Comparison of ENCODE assay signal across 24 mouse cellular contexts in genomic region chr9:9241202-9241795, GRCm38 (mm10). TPM values are rescaled to one million over a fixed set of nuclear protein-coding genes. Genes with fewer than 3 reads are reported as not detected.
A peak's percentile ranks its signal among the peaks of the same experiment; 100 is the strongest.
DNase-seq lines count a peak whose midpoint lies in the region; ATAC-seq and TF ChIP-seq lines count a peak whose summit lies in the region.
"Had no signal": no experiment of that assay in that cellular context is flagged by ENCODE, and none has a peak within 500 bp of the region (broad histone marks: within the 10 kb centered on the region; RNA-seq: fewer than 3 reads in every experiment).

No protein-coding gene starts in this region.

- DNase-seq in adrenal gland, postnatal 36 days: peak; percentile 14 to 15
- DNase-seq in adrenal gland, postnatal 25 days: no peak
- peak; percentile 44 for DNase-seq in adipocyte (ENCODE audit: low spot score)
- DNase-seq in stomach, postnatal 0 days (ENCODE audit: low spot score): no peak
- DNase-seq: cerebellum, adult 18-20 months; cerebellum, postnatal 25 days; gastrocnemius, adult 2 months; heart, adult 2 months; heart, postnatal 4 days; kidney, adult 11 months; kidney, postnatal 14 days; liver; lung, postnatal 36 days; right cerebral cortex, postnatal 14 days had no signal

- no peak for TF ChIP-seq CTCF in C2C12 (IDR thresholded peaks at IDR 0.05; ENCODE audit: control insufficient read depth, insufficient read depth, insufficient read length)
- no peak for TF ChIP-seq CTCF in stomach, postnatal 0 days (IDR thresholded peaks at IDR 0.05; ENCODE audit: low read depth)

- no peaks in the 10 kb centered on the region for H3K27me3 ChIP-seq in C2C12 (ENCODE audit: control insufficient read depth, insufficient read depth, insufficient read length)
- no peaks in the 10 kb centered on the region for H3K27me3 ChIP-seq in stomach, postnatal 0 days (ENCODE audit: control insufficient read depth, insufficient read depth, low read length)
- H3K27me3 ChIP-seq in hindbrain, embryonic 16.5 days (replicated peaks; ENCODE audit: control insufficient read depth, insufficient read depth, low read length): no peaks in the 10 kb centered on the region
- H3K27me3 ChIP-seq: heart, embryonic 12.5 days; midbrain, embryonic 12.5 days had no signal

- no peak overlapping the region for H3K9ac ChIP-seq in stomach, postnatal 0 days (ENCODE audit: low read length)
- H3K9ac ChIP-seq in hindbrain, embryonic 16.5 days (ENCODE audit: low read depth, low read length): no peak overlapping the region
- H3K9ac ChIP-seq: heart, embryonic 12.5 days; hindbrain, embryonic 14.5 days; midbrain, embryonic 12.5 days had no signal

- peak overlapping the region; percentile 50; the same call in 1 of the 2 replicates for H3K27ac ChIP-seq in stomach, postnatal 0 days (replicated peaks)
- H3K27ac ChIP-seq in hindbrain, embryonic 16.5 days (ENCODE audit: low read depth, low read length): no peak overlapping the region
- H3K27ac ChIP-seq: gastrocnemius, adult 2 months; heart, adult 2 months; hindbrain, embryonic 14.5 days; midbrain, embryonic 12.5 days had no signal

- H3K4me1 ChIP-seq in stomach, postnatal 0 days (replicated peaks; ENCODE audit: control insufficient read depth, insufficient read depth): 0 out of 2 replicates have a peak, but pooled peaks cover 4% of the 10 kb centered on the region
- H3K4me1 ChIP-seq in hindbrain, embryonic 16.5 days (ENCODE audit: control insufficient read depth, insufficient read depth, low read depth, low read length): peaks cover 2% of the 10 kb centered on the region; the same call in 1 of the 2 replicates

- no peaks in the 10 kb centered on the region for H3K9me3 ChIP-seq in stomach, postnatal 0 days (ENCODE audit: control insufficient read depth, low read length)
- no peaks in the 10 kb centered on the region for H3K9me3 ChIP-seq in hindbrain, embryonic 16.5 days (ENCODE audit: control insufficient read depth, low read length)
- H3K9me3 ChIP-seq: G1E; heart, embryonic 12.5 days; midbrain, embryonic 12.5 days had no signal

- H3K4me2 ChIP-seq in stomach, postnatal 0 days (replicated peaks; ENCODE audit: low read depth): no peak overlapping the region
- no peak overlapping the region for H3K4me2 ChIP-seq in hindbrain, embryonic 16.5 days (ENCODE audit: low read length)
- H3K4me2 ChIP-seq: heart, embryonic 12.5 days; hindbrain, embryonic 14.5 days; midbrain, embryonic 12.5 days had no signal

- H3K79me3 ChIP-seq in C2C12 (ENCODE audit: low read depth): peaks cover 18% of the 10 kb centered on the region

- no peaks in the 10 kb centered on the region for H3K36me3 ChIP-seq in C2C12 (ENCODE audit: control insufficient read depth, insufficient read depth)
- no peaks in the 10 kb centered on the region for H3K36me3 ChIP-seq in stomach, postnatal 0 days (ENCODE audit: control insufficient read depth, insufficient read depth, low read length)
- no peaks in the 10 kb centered on the region for H3K36me3 ChIP-seq in hindbrain, embryonic 16.5 days (ENCODE audit: control insufficient read depth, insufficient read depth, low read length)
- H3K36me3 ChIP-seq: G1E; heart, embryonic 12.5 days; midbrain, embryonic 12.5 days had no signal

- ATAC-seq in stomach, postnatal 0 days (ENCODE audit: low FRiP score, low TSS enrichment): peak; percentile 59
- ATAC-seq in hindbrain, embryonic 16.5 days: no peak
- no peak for ATAC-seq in erythroid progenitor cell, adult 5-6 weeks (replicated peaks; ENCODE audit: low FRiP score, poor library complexity, severe bottlenecking)
- ATAC-seq: activated CD4-positive, CD25-positive, alpha-beta regulatory T cell, adult 4 months; forebrain, embryonic 16.5 days; inflammation-experienced regulatory T-cells, adult 6 months had no signal

- peaks cover 23% of the 10 kb centered on the region for H3K79me2 ChIP-seq in C2C12 (ENCODE audit: control insufficient read depth, insufficient read depth)

- 65% methylated on average over 7 of the region's 7 CpGs for WGBS in stomach, postnatal 0 days
- 88% methylated on average over 7 of the region's 7 CpGs for WGBS in hindbrain, embryonic 16.5 days

- TF ChIP-seq EP300 in stomach, postnatal 0 days (optimal IDR thresholded peaks at IDR 0.05): no peak

- H3ac ChIP-seq in C2C12 (ENCODE audit: control insufficient read depth, insufficient read length, low read depth): no peak overlapping the region

- H3K4me3 ChIP-seq in C2C12 (ENCODE audit: insufficient read depth, poor library complexity, severe bottlenecking): no peak overlapping the region
- H3K4me3 ChIP-seq in stomach, postnatal 0 days (ENCODE audit: low read depth, low read length): no peak overlapping the region
- H3K4me3 ChIP-seq in hindbrain, embryonic 16.5 days (ENCODE audit: low read length): no peak overlapping the region
- H3K4me3 ChIP-seq: gastrocnemius, adult 2 months; heart, adult 2 months; heart, embryonic 12.5 days; midbrain, embryonic 12.5 days had no signal

TF ChIP-seq in C2C12, 6 proteins besides CTCF, POLR2A, EP300 and RAD21:
- TF ChIP-seq MYOG (IDR thresholded peaks at IDR 0.05; ENCODE audit: control insufficient read depth, extremely low read depth, insufficient read length) (no peak), CEBPB (IDR thresholded peaks at IDR 0.05; ENCODE audit: low read depth) (peak; percentile 30), USF1 (IDR thresholded peaks at IDR 0.05; ENCODE audit: low read depth) (no peak), MYOD1 (IDR thresholded peaks at IDR 0.05; ENCODE audit: control insufficient read depth, insufficient read length, low read depth) (no peak), FOSL1 (IDR thresholded peaks at IDR 0.05; ENCODE audit: insufficient read depth, low read length, poor library complexity, severe bottlenecking) (peak; percentile 90), MAX (IDR thresholded peaks at IDR 0.05) (no peak)

RNA-seq across cellular contexts. Expression of gene Arhgap42, which starts 2.4 kb away (rescaled TPM):
- total RNA-seq in adrenal gland, postnatal 36 days (2021): 10 to 100 TPM; 30.1 to 35.4 TPM
- 32.9 and 47.2 TPM in 2 replicates for total RNA-seq in adrenal gland, postnatal 25 days (2021)
- polyA plus RNA-seq in C2C12 (2012; fragmentation: generic; extraction: Trizol): 8.4 TPM
- 19.8 and 21.7 TPM in 2 replicates for polyA plus RNA-seq in stomach, postnatal 0 days (2015; fragmentation: Nextera tagmentation; extraction: Ambion mirVana)
- polyA plus RNA-seq in hindbrain, embryonic 16.5 days (2015; fragmentation: Nextera tagmentation; extraction: Ambion mirVana): 15.7 and 17.1 TPM in 2 replicates
- not detected in 2 replicates for total RNA-seq in erythroid progenitor cell, adult 5-6 weeks (2015; ENCODE audit: low replicate concordance)
- total RNA-seq in erythroid progenitor cell, adult 5-6 weeks (2017; ENCODE audit: low replicate concordance): 0.26 TPM in 1 of 2 replicates, not detected in the other
- polyA plus RNA-seq: activated CD4-positive, CD25-positive, alpha-beta regulatory T cell, adult 4 months; G1E; inflammation-experienced regulatory T-cells, adult 6 months had no signal

Comparison
In these comparisons a context has a peak if more than half of its experiments do, and no peak if none do; other contexts are left out.
1. DNase-seq: peak in adrenal gland, postnatal 36 days (2 of 2) and adipocyte (single experiment); none in adrenal gland, postnatal 25 days (single experiment) and stomach, postnatal 0 days (single experiment).
2. RNA of gene Arhgap42, which starts 2.4 kb away (total RNA-seq): 30.1 to 35.4 TPM in adrenal gland, postnatal 36 days and 32.9 to 47.2 TPM in adrenal gland, postnatal 25 days; 0.26 TPM in erythroid progenitor cell, adult 5-6 weeks; every median in the first group is over 10 times any median in the second.